Mouse (Mus musculus): ENCODE data around the gene Rab24. TPM values are rescaled to one million over a fixed set of nuclear protein-coding genes. Genes with fewer than 3 reads are reported as not detected.

The Rab24 gene
- polyA plus RNA-seq, 1 experiment from 2014 or later: 104 TPM

- ATAC-seq: no peak
- whole genome bisulfite sequencing: 84% methylated on average over 11 of the region's 11 CpGs
Observed at GRCm38 (mm10) chr13:55346745-55347144, 25.0 kb upstream of the Rab24 start.

DNA sequence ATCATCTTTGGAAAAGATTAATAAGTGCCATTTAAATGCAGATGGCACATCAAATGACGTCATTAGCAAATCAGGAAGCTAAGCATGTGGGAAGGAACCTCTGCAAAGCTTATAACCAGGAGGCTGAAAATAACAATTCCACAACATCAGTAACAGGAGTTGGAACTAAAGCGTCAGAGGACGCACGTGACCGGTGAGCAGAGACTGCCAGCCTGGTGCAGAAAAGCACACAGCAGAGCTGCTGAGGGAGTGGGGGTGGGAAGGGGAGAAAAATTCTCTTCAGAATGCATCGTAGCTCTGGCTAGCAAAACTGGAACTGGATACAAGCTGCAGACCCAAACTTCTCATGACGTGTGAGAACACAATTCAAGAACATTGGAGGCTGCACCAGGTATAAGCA lies 22.5 kb upstream of the Rab24 start:
- H3K27ac ChIP-seq (ENCODE audit: low read depth, low read length): no peak overlapping the region
- no peak overlapping the region for H3K4me3 ChIP-seq (ENCODE audit: low read depth, low read length)
- ATAC-seq (no peak), DNase-seq (ENCODE audit: low spot score) (no peak)
- no peaks in the 10 kb centered on the region for H3K4me1 ChIP-seq (ENCODE audit: control insufficient read depth, insufficient read depth, low read length)
- no peaks in the 10 kb centered on the region for H3K9me3 ChIP-seq (replicated peaks; ENCODE audit: control insufficient read depth, low read length)
- H3K4me2 ChIP-seq (ENCODE audit: low read length): no peak overlapping the region
- H3K36me3 ChIP-seq (ENCODE audit: control insufficient read depth, insufficient read depth, low read length): peaks cover 58% of the 10 kb centered on the region
- no peaks in the 10 kb centered on the region for H3K27me3 ChIP-seq (replicated peaks; ENCODE audit: control insufficient read depth, insufficient read depth, low read length)
- WGBS: 88% methylated on average over 7 of the region's 7 CpGs
- H3K9ac ChIP-seq (ENCODE audit: low read length): no peak overlapping the region

More at GRCm38 (mm10) chr13:55346745-55347144, 25.0 kb upstream of the Rab24 start:
- Histone ChIP-seq H3K4me3 (ENCODE audit: low read depth, low read length) (no peak overlapping the region), H3K36me3 (ENCODE audit: control insufficient read depth, insufficient read depth, low read length) (peaks cover 80% of the 10 kb centered on the region), H3K4me1 (ENCODE audit: control insufficient read depth, insufficient read depth, low read length) (no peaks in the 10 kb centered on the region), H3K27ac (ENCODE audit: low read depth, low read length) (no peak overlapping the region), H3K4me2 (ENCODE audit: low read length) (no peak overlapping the region), H3K9me3 (replicated peaks; ENCODE audit: control insufficient read depth, low read length) (no peaks in the 10 kb centered on the region), H3K27me3 (replicated peaks; ENCODE audit: control insufficient read depth, insufficient read depth, low read length) (no peaks in the 10 kb centered on the region), H3K9ac (ENCODE audit: low read length) (no peak overlapping the region)
- DNase-seq (ENCODE audit: low spot score): no peak

GRCm38 (mm10) chr13:55342469-55342868 lies 20.7 kb upstream of the Rab24 start:
- Histone ChIP-seq H3K4me2 (ENCODE audit: low read length) (no peak overlapping the region), H3K4me1 (ENCODE audit: control insufficient read depth, insufficient read depth, low read length) (no peaks in the 10 kb centered on the region), H3K9ac (ENCODE audit: low read length) (no peak overlapping the region), H3K9me3 (replicated peaks; ENCODE audit: control insufficient read depth, low read length) (no peaks in the 10 kb centered on the region), H3K27ac (ENCODE audit: low read depth, low read length) (no peak overlapping the region), H3K27me3 (replicated peaks; ENCODE audit: control insufficient read depth, insufficient read depth, low read length) (no peaks in the 10 kb centered on the region), H3K36me3 (ENCODE audit: control insufficient read depth, insufficient read depth, low read length) (peaks cover 40% of the 10 kb centered on the region), H3K4me3 (ENCODE audit: low read depth, low read length) (no peak overlapping the region)
- ATAC-seq: no peak
- no peak for DNase-seq (ENCODE audit: low spot score)
- 39% methylated on average over 11 of the region's 11 CpGs for WGBS

- no peak for ATAC-seq
- no peaks in the 10 kb centered on the region for H3K9me3 ChIP-seq (replicated peaks; ENCODE audit: control insufficient read depth, low read length)
- H3K4me2 ChIP-seq (ENCODE audit: low read length): no peak overlapping the region
- no peak for DNase-seq (ENCODE audit: low spot score)
- no peak overlapping the region for H3K4me3 ChIP-seq (ENCODE audit: low read depth, low read length)
- no peaks in the 10 kb centered on the region for H3K27me3 ChIP-seq (replicated peaks; ENCODE audit: control insufficient read depth, insufficient read depth, low read length)
- H3K36me3 ChIP-seq (ENCODE audit: control insufficient read depth, insufficient read depth, low read length): peaks cover 8% of the 10 kb centered on the region
- no peak overlapping the region for H3K9ac ChIP-seq (ENCODE audit: low read length)
- H3K27ac ChIP-seq (ENCODE audit: low read depth, low read length): no peak overlapping the region
- WGBS: 35% methylated on average over 2 of the region's 2 CpGs
- no peaks in the 10 kb centered on the region for H3K4me1 ChIP-seq (ENCODE audit: control insufficient read depth, insufficient read depth, low read length)
Observed at GRCm38 (mm10) chr13:55339259-55339658, 17.5 kb upstream of the Rab24 start.

DNA sequence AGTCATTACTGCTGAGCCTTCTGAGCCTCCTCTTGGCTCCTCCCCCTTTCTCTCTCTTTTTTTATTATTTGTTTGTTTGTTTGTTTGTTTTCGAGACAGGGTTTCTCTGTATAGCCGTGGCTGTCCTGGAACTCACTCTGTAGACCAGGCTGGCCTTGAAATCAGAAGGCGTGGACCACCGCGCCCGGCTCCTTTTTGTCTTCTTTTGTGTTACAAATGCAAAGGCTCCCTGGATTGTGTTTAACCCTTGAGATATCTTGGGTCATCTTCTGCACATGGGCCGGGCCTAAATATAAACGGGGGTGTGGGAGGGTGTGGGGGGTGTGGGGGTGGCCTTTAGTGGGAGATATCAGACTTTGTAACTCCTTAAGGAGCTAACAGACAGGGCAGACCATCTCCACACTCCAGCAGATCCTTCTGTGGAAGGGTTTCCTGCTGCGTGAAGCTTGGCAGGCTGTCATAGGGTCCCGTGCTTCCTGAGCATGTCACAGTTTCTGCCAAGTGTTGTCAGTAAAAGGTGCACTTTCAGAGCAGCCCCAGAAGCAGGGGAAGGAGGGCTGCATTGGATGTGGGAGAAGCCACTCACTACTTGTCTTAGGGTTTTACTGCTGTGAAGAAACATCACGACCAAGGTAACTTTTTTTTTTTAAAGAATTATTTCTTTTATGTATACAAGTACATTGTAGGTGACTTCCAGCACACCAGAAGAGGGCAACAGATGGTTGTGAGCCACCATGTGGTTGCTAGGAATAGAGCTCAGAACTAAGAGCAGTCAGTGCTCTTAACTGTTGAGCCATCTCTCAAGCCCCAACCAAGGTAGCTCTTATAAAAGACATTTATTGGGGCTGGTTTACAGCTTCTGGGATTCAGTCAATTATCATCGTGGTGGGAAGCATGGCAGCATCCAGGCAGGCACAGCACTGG lies 16.6 kb upstream of the Rab24 start:
- ATAC-seq (no peak), DNase-seq (ENCODE audit: low spot score) (peak; percentile 42)
- Histone ChIP-seq H3K27me3 (replicated peaks; ENCODE audit: control insufficient read depth, insufficient read depth, low read length) (no peaks in the 10 kb centered on the region), H3K9ac (ENCODE audit: low read length) (no peak overlapping the region), H3K27ac (ENCODE audit: low read depth, low read length) (no peak overlapping the region), H3K4me2 (ENCODE audit: low read length) (no peak overlapping the region), H3K4me3 (ENCODE audit: low read depth, low read length) (no peak overlapping the region), H3K4me1 (ENCODE audit: control insufficient read depth, insufficient read depth, low read length) (no peaks in the 10 kb centered on the region), H3K36me3 (ENCODE audit: control insufficient read depth, insufficient read depth, low read length) (no peaks in the 10 kb centered on the region), H3K9me3 (replicated peaks; ENCODE audit: control insufficient read depth, low read length) (no peaks in the 10 kb centered on the region)
- 67% methylated on average over 12 of the region's 12 CpGs for WGBS

DNA sequence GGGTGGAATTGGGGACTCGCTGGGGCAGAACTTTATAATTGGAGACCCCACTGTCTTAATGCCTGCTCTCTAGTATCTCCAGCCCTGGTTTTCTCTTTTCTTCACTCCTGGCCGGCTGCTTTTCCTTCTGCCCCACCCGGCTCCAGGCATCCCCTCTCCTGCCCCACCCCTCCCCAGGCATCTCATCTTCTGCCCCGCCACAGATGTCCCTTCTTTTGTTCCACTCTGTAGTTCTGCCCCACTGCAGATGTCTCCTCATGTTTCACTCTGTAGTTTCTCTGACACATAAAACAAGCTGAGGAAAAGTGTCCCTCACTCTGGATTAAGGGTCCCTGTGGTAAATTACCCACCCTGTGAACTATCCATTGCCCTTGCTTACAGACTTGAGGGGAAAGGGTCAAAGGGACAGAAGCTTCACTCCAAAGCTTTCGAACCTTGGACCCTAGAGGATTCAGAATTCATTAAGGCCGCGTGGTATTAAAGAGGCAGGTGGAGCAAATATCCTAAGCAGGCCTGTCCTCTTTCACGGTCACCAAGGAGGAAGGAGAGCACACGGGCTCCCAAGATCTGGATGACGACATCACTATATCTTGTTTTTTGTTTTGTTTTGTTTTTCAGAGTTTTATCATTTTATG lies 15.7 kb upstream of the Rab24 start:
- no peak overlapping the region for H3K4me3 ChIP-seq (ENCODE audit: low read depth, low read length)
- DNase-seq (ENCODE audit: low spot score) (no peak), ATAC-seq (no peak)
- no peaks in the 10 kb centered on the region for H3K9me3 ChIP-seq (replicated peaks; ENCODE audit: control insufficient read depth, low read length)
- H3K27ac ChIP-seq (ENCODE audit: low read depth, low read length): no peak overlapping the region
- no peak overlapping the region for H3K4me2 ChIP-seq (ENCODE audit: low read length)
- WGBS: 79% methylated on average over 10 of the region's 10 CpGs
- H3K27me3 ChIP-seq (replicated peaks; ENCODE audit: control insufficient read depth, insufficient read depth, low read length): no peaks in the 10 kb centered on the region
- H3K4me1 ChIP-seq (ENCODE audit: control insufficient read depth, insufficient read depth, low read length): no peaks in the 10 kb centered on the region
- H3K36me3 ChIP-seq (ENCODE audit: control insufficient read depth, insufficient read depth, low read length): no peaks in the 10 kb centered on the region
- no peak overlapping the region for H3K9ac ChIP-seq (ENCODE audit: low read length)

GRCm38 (mm10) chr13:55335701-55336100 lies 14.0 kb upstream of the Rab24 start:
- no peaks in the 10 kb centered on the region for H3K27me3 ChIP-seq (replicated peaks; ENCODE audit: control insufficient read depth, insufficient read depth, low read length)
- no peaks in the 10 kb centered on the region for H3K36me3 ChIP-seq (ENCODE audit: control insufficient read depth, insufficient read depth, low read length)
- 82% methylated on average over 4 of the region's 4 CpGs for WGBS
- no peak overlapping the region for H3K9ac ChIP-seq (ENCODE audit: low read length)
- no peak overlapping the region for H3K27ac ChIP-seq (ENCODE audit: low read depth, low read length)
- no peak overlapping the region for H3K4me3 ChIP-seq (ENCODE audit: low read depth, low read length)
- peaks cover 2% of the 10 kb centered on the region; the same call in 1 of the 2 replicates for H3K4me1 ChIP-seq (ENCODE audit: control insufficient read depth, insufficient read depth, low read length)
- no peak overlapping the region for H3K4me2 ChIP-seq (ENCODE audit: low read length)
- DNase-seq (ENCODE audit: low spot score) (no peak), ATAC-seq (no peak)
- H3K9me3 ChIP-seq (replicated peaks; ENCODE audit: control insufficient read depth, low read length): no peaks in the 10 kb centered on the region

GRCm38 (mm10) chr13:55332331-55332730 lies 10.6 kb upstream of the Rab24 start:
- DNase-seq (ENCODE audit: low spot score) (no peak), ATAC-seq (no peak)
- Histone ChIP-seq H3K4me3 (ENCODE audit: low read depth, low read length) (no peak overlapping the region), H3K4me1 (ENCODE audit: control insufficient read depth, insufficient read depth, low read length) (peaks cover 19% of the 10 kb centered on the region), H3K36me3 (ENCODE audit: control insufficient read depth, insufficient read depth, low read length) (no peaks in the 10 kb centered on the region; the same call in 1 of the 2 replicates), H3K27ac (ENCODE audit: low read depth, low read length) (no peak overlapping the region), H3K27me3 (replicated peaks; ENCODE audit: control insufficient read depth, insufficient read depth, low read length) (no peaks in the 10 kb centered on the region), H3K9me3 (replicated peaks; ENCODE audit: control insufficient read depth, low read length) (no peaks in the 10 kb centered on the region), H3K9ac (ENCODE audit: low read length) (no peak overlapping the region), H3K4me2 (ENCODE audit: low read length) (no peak overlapping the region)
- 83% methylated on average over 3 of the region's 3 CpGs for WGBS

Data from forebrain, embryonic 14.5 days (tissue).